Mouse (Mus musculus) hindbrain, postnatal 0 days (tissue): Measurements from ENCODE around the gene Inpp5a. TPM values are rescaled to one million over a fixed set of nuclear protein-coding genes. Genes with fewer than 3 reads are reported as not detected.

Experiments
- ATAC-seq: fragments of 200-750 bp; cut with Nextera tagmentation; 2 replicates; pipeline ENCODE4 v1.8.0; 2017; ENCODE audit warnings: mild to moderate bottlenecking, moderate TSS enrichment, moderate library complexity
- DNase-seq: peaks from one replicate; pipeline ENCODE4 v3.0.0-alpha.2; 2015; ENCODE audit warnings: low spot score
- H3K27ac ChIP-seq: fragments of 300-500 bp; sonication (generic); 2 replicates; pipeline ENCODE4 v1.5.1; 2014; ENCODE audit warnings: mild to moderate bottlenecking
- H3K27me3 ChIP-seq: fragments of 300-500 bp; sonication (generic); 2 replicates; pipeline ENCODE4 v1.6.1; 2014; ENCODE audit warnings: low read length, mixed read lengths; ENCODE audit not compliant: insufficient read depth
- H3K36me3 ChIP-seq: fragments of 300-500 bp; sonication (generic); 2 replicates; pipeline ENCODE4 v1.6.1; 2014; ENCODE audit warnings: low read length, mixed read lengths; ENCODE audit not compliant: insufficient read depth
- H3K4me1 ChIP-seq: fragments of 300-500 bp; sonication (generic); 2 replicates; pipeline ENCODE4 v1.6.1; 2014; ENCODE audit warnings: antibody characterized with exemption, low read length, mixed read lengths; ENCODE audit not compliant: insufficient read depth
- H3K4me2 ChIP-seq: fragments of 300-500 bp; sonication (generic); 2 replicates; pipeline ENCODE4 v1.6.1; 2014; ENCODE audit warnings: low read depth, mild to moderate bottlenecking, low read length, moderate library complexity, mixed read lengths
- H3K4me3 ChIP-seq: fragments of 300-500 bp; sonication (generic); 2 replicates; pipeline ENCODE4 v1.5.1; 2014; ENCODE audit warnings: low read length
- H3K9ac ChIP-seq: fragments of 300-500 bp; sonication (generic); replicated peaks from 2 replicates; pipeline ENCODE4 v1.6.1; 2014; ENCODE audit warnings: mild to moderate bottlenecking, low read length, moderate library complexity, mixed read lengths
- H3K9me3 ChIP-seq: fragments of 300-500 bp; sonication (generic); 2 replicates; pipeline ENCODE4 v1.6.1; 2016; ENCODE audit warnings: low read length, mixed read lengths
- CTCF ChIP-seq: IDR thresholded peaks from 2 replicates; pipeline ENCODE4 v1.5.1; 2016; ENCODE audit warnings: antibody characterized with exemption, control low read depth, low read depth
- WGBS: fragments of 180-500 bp; shearing (Covaris S2); extraction: QIAGEN DNeasy Blood & Tissue Kit; methylation state at CpG from one replicate; pipeline ENCODE4 v1.1.7; 2014; 5-methylcytosine and 5-hydroxymethylcytosine counted together
- polyA plus RNA-seq: library from polyadenylated mRNA; unstranded; fragments of >200 nt; fragmentation: Nextera tagmentation; extraction: Ambion mirVana; gene quantifications from 2 replicates; pipeline ENCODE4 v1.2.1, GENCODE M21; 2015
- total RNA-seq: library from RNA; depleted of rRNA; stranded (reverse); fragments of >200 nt; gene quantifications from 2 replicates; pipeline ENCODE4 v1.2.3, GENCODE M21; 2014

The Inpp5a gene
- total and polyA plus RNA-seq, 2 experiments from 2014 or later, result 16.6 to 23.6 TPM

DNA sequence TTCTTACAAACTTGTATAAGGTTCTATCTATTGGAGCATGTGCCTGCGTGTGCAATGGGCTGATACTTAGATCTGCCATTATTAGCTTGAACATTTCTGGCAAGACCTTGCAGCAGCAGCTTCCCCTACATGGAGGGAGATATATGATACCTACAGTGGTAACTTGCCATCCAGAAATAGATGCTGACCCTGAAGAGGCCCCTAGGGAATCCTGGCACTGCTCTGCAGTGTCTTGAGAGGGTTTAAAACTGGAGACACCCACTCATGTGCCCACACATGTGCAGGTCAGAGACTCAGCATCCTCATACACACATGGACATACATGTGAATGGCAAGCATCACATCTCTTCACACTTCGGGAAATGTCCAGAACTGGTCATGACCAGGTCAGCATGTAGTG, 175.3 kb downstream of the Inpp5a start:
- no peak for TF ChIP-seq CTCF
- WGBS, result 96% methylated on average over 2 of the region's 2 CpGs
- no peaks in the 10 kb centered on the region for H3K9me3 ChIP-seq
- peaks cover 4% of the 10 kb centered on the region; the same call in 1 of the 2 replicates for H3K27me3 ChIP-seq
- H3K4me1 ChIP-seq, result no peaks in the 10 kb centered on the region
- H3K27ac ChIP-seq, result no peak overlapping the region
- no peak for DNase-seq
- H3K4me3 ChIP-seq, result no peak overlapping the region
- no peak overlapping the region for H3K4me2 ChIP-seq
- no peak for ATAC-seq
- H3K36me3 ChIP-seq, result peaks cover 5% of the 10 kb centered on the region; the same call in 1 of the 2 replicates
- H3K9ac ChIP-seq, result no peak overlapping the region

DNA sequence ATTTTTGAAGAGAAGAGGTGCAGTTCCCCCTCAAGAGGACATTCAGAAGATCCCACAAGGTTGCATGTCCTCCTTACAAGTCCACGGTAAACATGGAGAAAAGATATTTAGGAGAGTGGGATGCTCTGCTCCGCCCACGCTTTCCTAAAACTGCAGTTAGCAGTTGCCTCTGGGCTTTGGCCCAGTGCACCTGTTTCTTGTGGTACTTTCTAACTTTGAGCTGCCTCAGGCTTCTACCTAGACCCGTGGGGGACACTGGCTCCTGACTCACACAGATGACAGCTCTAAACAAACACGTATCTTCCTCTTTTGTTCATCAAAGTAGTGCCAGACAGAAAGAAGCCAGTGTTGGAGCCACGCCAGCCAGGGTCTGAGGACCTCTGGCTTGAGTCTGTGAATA, 177.1 kb downstream of the Inpp5a start:
- Histone ChIP-seq H3K4me1 (no peaks in the 10 kb centered on the region), H3K4me3 (no peak overlapping the region), H3K4me2 (no peak overlapping the region), H3K9ac (no peak overlapping the region), H3K27ac (no peak overlapping the region), H3K27me3 (peaks cover 4% of the 10 kb centered on the region; the same call in 1 of the 2 replicates), H3K9me3 (no peaks in the 10 kb centered on the region), H3K36me3 (no peaks in the 10 kb centered on the region)
- ATAC-seq (no peak), DNase-seq (no peak)
- WGBS, result 62% methylated on average over 6 of the region's 6 CpGs
- TF ChIP-seq CTCF, result no peak

DNA sequence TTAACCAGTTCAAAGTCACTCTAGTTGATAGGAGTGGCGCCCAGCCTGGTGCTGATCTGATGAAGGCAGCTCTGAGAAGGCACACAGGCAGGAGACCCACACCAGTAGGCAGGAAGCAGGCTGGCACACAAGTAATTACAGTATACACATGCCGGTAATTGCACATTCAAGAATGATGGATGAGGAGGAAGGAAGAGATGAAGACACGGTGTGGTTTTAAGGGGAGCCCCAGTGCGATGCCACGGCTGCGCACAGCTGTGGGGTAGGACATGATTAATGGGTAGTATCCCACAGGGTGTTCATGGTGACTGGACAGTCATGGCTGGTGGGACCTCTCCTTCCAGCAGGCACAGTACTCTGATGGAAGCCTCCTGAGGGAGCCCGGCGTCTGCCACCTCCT, 177.6 kb downstream of the Inpp5a start:
- Histone ChIP-seq H3K27ac (no peak overlapping the region), H3K27me3 (peaks cover 4% of the 10 kb centered on the region; the same call in 1 of the 2 replicates), H3K4me2 (no peak overlapping the region), H3K4me3 (no peak overlapping the region), H3K9ac (no peak overlapping the region), H3K4me1 (no peaks in the 10 kb centered on the region), H3K9me3 (no peaks in the 10 kb centered on the region), H3K36me3 (no peaks in the 10 kb centered on the region)
- ATAC-seq (no peak), DNase-seq (no peak)
- TF ChIP-seq CTCF, result no peak
- 65% methylated on average over 8 of the region's 8 CpGs for WGBS

DNA sequence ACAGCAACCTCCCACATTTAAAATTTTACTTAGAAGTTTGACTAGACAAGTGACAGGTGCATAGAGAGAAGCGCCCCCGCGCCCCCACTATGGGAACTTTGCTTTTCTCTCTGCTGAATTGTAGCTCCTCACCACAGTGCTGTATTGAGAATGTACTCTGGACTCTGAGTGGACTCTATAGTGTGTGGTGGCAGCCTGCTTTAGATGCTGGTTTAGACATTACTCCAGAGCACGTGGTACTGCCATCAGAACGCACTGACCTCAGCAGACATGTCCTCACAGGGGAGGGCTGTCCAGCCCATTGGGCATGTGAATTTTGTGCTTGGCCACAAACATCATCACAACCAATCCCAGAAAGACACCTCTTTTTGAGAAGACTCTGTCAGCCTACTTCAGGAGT, 181.9 kb downstream of the Inpp5a start:
- H3K4me1 ChIP-seq, result no peaks in the 10 kb centered on the region
- H3K4me3 ChIP-seq, result no peak overlapping the region
- no peaks in the 10 kb centered on the region for H3K36me3 ChIP-seq
- H3K9me3 ChIP-seq, result no peaks in the 10 kb centered on the region
- H3K4me2 ChIP-seq, result no peak overlapping the region
- 98% methylated on average over 5 of the region's 5 CpGs for WGBS
- DNase-seq (no peak), ATAC-seq (no peak)
- H3K27me3 ChIP-seq, result no peaks in the 10 kb centered on the region
- H3K27ac ChIP-seq, result no peak overlapping the region
- no peak for TF ChIP-seq CTCF
- H3K9ac ChIP-seq, result no peak overlapping the region

DNA sequence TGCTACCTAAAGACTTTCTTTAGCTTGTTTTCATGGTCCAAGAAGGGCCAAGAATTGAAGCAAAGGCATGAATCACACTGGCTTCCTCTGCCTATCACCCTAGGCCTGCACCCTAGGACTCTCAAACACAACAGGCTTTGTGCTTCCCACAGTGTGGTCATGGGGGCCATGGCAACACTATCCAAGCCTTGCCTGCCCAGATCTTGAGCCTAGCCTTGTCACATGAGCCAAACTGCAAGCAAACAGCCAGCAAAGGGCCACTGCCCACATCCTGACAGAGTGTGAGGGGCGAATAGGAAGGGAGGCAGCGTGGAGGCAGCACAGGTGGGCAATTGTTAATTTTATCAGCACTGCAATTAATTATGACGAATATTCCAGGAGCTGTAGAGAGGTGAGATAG, 183.8 kb downstream of the Inpp5a start:
- no peak for TF ChIP-seq CTCF
- DNase-seq, result no peak
- ATAC-seq, result peak; percentile 49; the same call in 1 of the 2 replicates
- H3K36me3 ChIP-seq, result no peaks in the 10 kb centered on the region
- H3K9me3 ChIP-seq, result no peaks in the 10 kb centered on the region
- no peak overlapping the region for H3K9ac ChIP-seq
- no peak overlapping the region for H3K27ac ChIP-seq
- H3K4me2 ChIP-seq, result no peak overlapping the region
- 86% methylated on average over 3 of the region's 3 CpGs for WGBS
- no peak overlapping the region for H3K4me3 ChIP-seq
- H3K4me1 ChIP-seq, result no peaks in the 10 kb centered on the region
- H3K27me3 ChIP-seq, result peaks cover 5% of the 10 kb centered on the region

DNA sequence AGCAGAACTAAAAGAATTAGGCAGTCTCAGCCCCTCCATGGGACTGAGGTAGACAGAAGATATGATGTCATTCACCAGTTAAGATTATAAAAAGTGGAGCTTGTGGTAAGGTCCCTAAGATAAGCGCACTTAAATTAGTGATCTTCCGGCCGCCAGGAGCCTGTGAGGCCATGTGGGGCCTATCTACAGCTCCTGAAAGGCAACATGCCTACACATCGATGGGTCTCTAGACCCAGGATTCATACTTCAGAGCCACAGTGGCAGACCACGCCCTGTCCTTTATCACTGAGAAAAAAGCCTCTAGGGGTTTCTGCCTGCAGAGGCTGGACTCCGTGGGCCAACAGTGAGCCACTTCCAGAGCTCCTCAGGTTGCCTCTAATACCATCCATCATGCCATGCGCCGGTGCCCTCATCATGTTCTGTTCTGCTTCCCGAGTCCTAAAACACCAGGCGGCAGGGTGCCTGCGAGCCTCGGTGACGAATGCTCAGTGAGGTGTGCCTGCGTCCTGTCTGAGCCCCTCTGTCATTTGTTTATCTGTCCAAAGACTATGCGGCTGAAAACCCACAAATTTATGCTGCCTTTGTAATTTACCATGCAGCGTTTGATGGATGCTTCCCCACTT, 187.3 kb downstream of the Inpp5a start:
- no peak overlapping the region for H3K4me3 ChIP-seq
- no peak overlapping the region for H3K27ac ChIP-seq
- H3K4me2 ChIP-seq, result no peak overlapping the region
- peaks cover 40% of the 10 kb centered on the region for H3K27me3 ChIP-seq
- no peak overlapping the region for H3K9ac ChIP-seq
- TF ChIP-seq CTCF, result no peak
- DNase-seq (no peak), ATAC-seq (no peak)
- no peaks in the 10 kb centered on the region for H3K4me1 ChIP-seq
- WGBS, result 70% methylated on average over 16 of the region's 16 CpGs
- peaks cover 7% of the 10 kb centered on the region; the same call in 1 of the 2 replicates for H3K36me3 ChIP-seq
- H3K9me3 ChIP-seq, result no peaks in the 10 kb centered on the region

DNA sequence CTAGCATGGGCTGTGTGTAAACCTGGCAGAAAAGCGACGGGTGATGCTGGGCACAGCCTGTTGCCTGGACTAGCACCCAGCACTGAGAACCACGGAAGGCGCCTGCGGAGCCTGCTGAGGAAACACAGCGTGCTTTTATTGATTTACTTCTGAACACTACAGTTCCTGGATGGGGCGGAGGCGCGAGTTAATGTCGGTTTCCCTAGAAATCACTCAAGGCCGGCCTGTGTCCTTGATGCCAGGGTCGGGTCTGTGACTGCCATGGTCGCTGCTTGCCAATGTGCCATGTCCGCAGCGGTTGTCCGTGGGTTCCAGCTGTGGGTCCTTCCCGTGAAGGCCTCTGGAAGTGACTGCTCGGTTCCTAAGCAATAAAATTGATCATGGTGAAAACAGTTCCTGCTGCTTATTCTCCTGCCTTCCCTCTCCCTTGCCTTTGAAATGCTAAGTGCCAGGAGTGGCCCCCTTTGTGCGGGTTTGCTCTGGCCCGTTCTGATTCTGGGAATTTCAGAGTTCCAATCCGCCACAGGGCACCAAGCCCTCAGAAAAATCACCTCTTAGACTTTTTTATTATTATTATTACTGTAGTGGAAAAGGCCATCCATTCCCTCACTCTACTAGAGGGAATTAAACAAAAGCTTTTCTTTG, 190.5 kb downstream of the Inpp5a start:
- TF ChIP-seq CTCF, result no peak
- Histone ChIP-seq H3K27ac (no peak overlapping the region), H3K4me2 (no peak overlapping the region), H3K9ac (no peak overlapping the region), H3K9me3 (no peaks in the 10 kb centered on the region), H3K27me3 (peaks cover 62% of the 10 kb centered on the region), H3K36me3 (peaks cover 7% of the 10 kb centered on the region; the same call in 1 of the 2 replicates), H3K4me1 (no peaks in the 10 kb centered on the region; the same call in 1 of the 2 replicates), H3K4me3 (no peak overlapping the region)
- DNase-seq (no peak), ATAC-seq (no peak)
- 72% methylated on average over 21 of the region's 21 CpGs for WGBS
